Mouse (Mus musculus) thymus, adult 2 months (tissue): ENCODE data around the gene Rbfox3. TPM values are rescaled to one million over a fixed set of nuclear protein-coding genes. Genes with fewer than 3 reads are reported as not detected.

ENCODE experiments used
- DNase-seq: peaks from one replicate; pipeline ENCODE4 v3.0.0; 2021
- H3K27ac ChIP-seq: fragments of 200-500 bp; 2 replicates; pipeline ENCODE4 v1.5.1; 2012; ENCODE audit warnings: low read length, control low read depth; ENCODE audit not compliant: control insufficient read depth, insufficient read depth
- H3K27me3 ChIP-seq: fragments of 200-500 bp; 2 replicates; pipeline ENCODE4 v1.6.1; 2012; ENCODE audit warnings: mild to moderate bottlenecking, low read length, moderate library complexity, mixed read lengths; ENCODE audit not compliant: control insufficient read depth, insufficient read depth
- H3K36me3 ChIP-seq: fragments of 200-500 bp; 2 replicates; pipeline ENCODE4 v1.6.1; 2012; ENCODE audit warnings: mild to moderate bottlenecking, low read length, moderate library complexity; ENCODE audit not compliant: control insufficient read depth, insufficient read depth
- H3K4me1 ChIP-seq: fragments of 200-500 bp; replicated peaks from 2 replicates; pipeline ENCODE4 v1.6.1; 2012; ENCODE audit warnings: low read length; ENCODE audit not compliant: control insufficient read depth, insufficient read depth
- H3K4me3 ChIP-seq: fragments of 200-500 bp; 2 replicates; pipeline ENCODE4 v1.5.1; 2012; ENCODE audit warnings: mild to moderate bottlenecking, low read length, control low read depth, moderate library complexity; ENCODE audit not compliant: control insufficient read depth, insufficient read depth
- CTCF ChIP-seq: fragments of 200-500 bp; IDR thresholded peaks from 2 replicates; pipeline ENCODE4 v1.5.1; 2012; ENCODE audit warnings: mild to moderate bottlenecking, control low read depth, low read length, moderate library complexity, borderline replicate concordance; ENCODE audit not compliant: control insufficient read depth, poor library complexity, insufficient read depth; ENCODE audit errors: extremely low read depth
- POLR2A ChIP-seq: fragments of 200-500 bp; IDR thresholded peaks from 2 replicates; pipeline ENCODE4 v1.6.1; 2012; ENCODE audit warnings: mild to moderate bottlenecking, low read length, control low read depth, moderate library complexity; ENCODE audit not compliant: control insufficient read depth, poor library complexity, insufficient read depth; ENCODE audit errors: extremely low read depth
- WGBS: fragments of 180-500 bp; shearing (Covaris S2); methylation state at CpG from one replicate; pipeline ENCODE4 v1.1.7; 2018; 5-methylcytosine and 5-hydroxymethylcytosine counted together
- polyA plus RNA-seq: library from polyadenylated mRNA; depleted of rRNA; stranded (reverse); fragments of >200 nt; gene quantifications from 2 replicates; pipeline ENCODE4 v1.2.3, GENCODE M21; 2012

Rbfox3 gene
- polyA plus RNA-seq, 1 experiment: 0.50 TPM

- H3K4me1 ChIP-seq: peaks cover 7% of the 10 kb centered on the region
- no peak for DNase-seq
- no peaks in the 10 kb centered on the region for H3K36me3 ChIP-seq
- H3K27ac ChIP-seq: no peak overlapping the region
- no peak overlapping the region for H3K4me3 ChIP-seq
- TF ChIP-seq POLR2A (no peak), CTCF (no peak)
- no peaks in the 10 kb centered on the region for H3K27me3 ChIP-seq
- WGBS: 16% methylated on average over 4 of the region's 4 CpGs
These were observed 356.9 kb downstream of the Rbfox3 start for GRCm38 (mm10) chr11:118554542-118554941.

GRCm38 (mm10) chr11:118553926-118554325 is 357.5 kb downstream of the Rbfox3 start:
- no peaks in the 10 kb centered on the region for H3K36me3 ChIP-seq
- H3K4me3 ChIP-seq: no peak overlapping the region
- no peak for TF ChIP-seq POLR2A
- TF ChIP-seq CTCF: no peak
- no peak for DNase-seq
- no peaks in the 10 kb centered on the region for H3K27me3 ChIP-seq
- no peak overlapping the region for H3K27ac ChIP-seq
- WGBS: 78% methylated on average over 4 of the region's 4 CpGs
- H3K4me1 ChIP-seq: peaks cover 7% of the 10 kb centered on the region

DNA sequence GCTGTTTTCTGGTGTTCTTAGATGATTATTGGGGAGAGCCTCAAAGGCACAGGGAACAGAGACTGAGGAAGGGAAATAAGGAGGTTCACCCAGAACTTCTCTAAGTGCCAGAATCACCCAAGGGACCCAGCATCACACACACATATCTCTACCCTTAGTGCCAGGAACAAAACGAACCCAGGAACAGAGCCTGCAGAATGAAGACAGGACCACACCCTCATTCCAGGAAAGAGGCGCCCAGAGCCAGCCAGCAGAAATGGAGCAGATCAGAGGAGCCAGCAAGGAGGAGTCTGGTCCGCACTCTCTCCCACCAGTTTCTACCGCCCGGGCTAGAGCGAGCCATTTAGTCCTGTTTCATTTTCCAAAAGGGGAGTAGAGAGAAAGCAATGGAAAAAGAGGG is 358.4 kb downstream of the Rbfox3 start:
- whole genome bisulfite sequencing: 77% methylated on average over 6 of the region's 6 CpGs
- no peak for DNase-seq
- Histone ChIP-seq H3K27me3 (no peaks in the 10 kb centered on the region), H3K36me3 (no peaks in the 10 kb centered on the region), H3K4me1 (peaks cover 7% of the 10 kb centered on the region), H3K27ac (no peak overlapping the region), H3K4me3 (no peak overlapping the region)
- TF ChIP-seq POLR2A (no peak), CTCF (no peak)

DNA sequence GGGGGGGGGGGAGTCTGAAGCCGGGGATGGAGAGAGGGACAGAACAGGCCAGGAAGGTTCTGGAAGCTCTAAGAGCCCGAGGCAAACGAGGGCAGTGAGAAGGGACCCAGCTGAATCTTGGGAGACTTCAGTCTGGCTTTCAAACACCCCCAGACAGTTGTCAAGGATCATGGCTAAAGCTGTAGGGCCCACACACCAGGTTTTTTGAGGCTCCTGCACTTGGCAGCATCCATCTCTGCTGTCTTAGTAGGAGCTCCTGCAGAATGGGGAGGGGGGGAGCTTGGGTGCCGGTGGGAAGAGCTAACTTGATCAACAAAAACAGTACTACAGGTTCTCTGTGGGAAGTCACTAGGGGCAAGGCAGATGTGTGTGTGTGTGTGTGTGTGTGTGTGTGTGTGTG is 358.9 kb downstream of the Rbfox3 start:
- TF ChIP-seq CTCF (no peak), POLR2A (no peak)

DNA sequence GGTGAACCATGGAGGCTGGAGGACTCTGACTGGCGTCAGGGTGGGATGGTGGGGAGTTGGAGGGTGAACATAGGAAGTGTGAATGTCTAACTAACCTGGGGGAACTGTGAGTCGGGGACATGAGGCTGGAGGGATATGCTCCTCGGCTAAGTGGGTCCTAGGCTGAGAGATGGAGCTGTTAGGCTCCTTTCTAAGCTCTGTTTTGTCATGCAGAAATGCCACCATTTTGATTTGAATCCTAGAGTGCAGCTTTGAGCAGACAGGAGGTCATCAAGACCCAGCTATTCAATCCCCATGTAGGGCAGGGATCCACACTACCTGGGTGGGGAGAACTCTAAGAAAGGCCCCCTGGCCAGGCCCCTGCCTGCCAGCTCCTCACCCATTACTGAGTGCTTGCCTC is 359.7 kb downstream of the Rbfox3 start:
- no peak overlapping the region for H3K4me3 ChIP-seq
- TF ChIP-seq POLR2A: no peak
- TF ChIP-seq CTCF: no peak
- H3K36me3 ChIP-seq: no peaks in the 10 kb centered on the region
- H3K27me3 ChIP-seq: no peaks in the 10 kb centered on the region
- H3K27ac ChIP-seq: no peak overlapping the region
- 62% methylated on average over 3 of the region's 3 CpGs for WGBS
- H3K4me1 ChIP-seq: peaks cover 7% of the 10 kb centered on the region
- no peak for DNase-seq

More for the DNA sequence above, 358.9 kb downstream of the Rbfox3 start:
- peaks cover 7% of the 10 kb centered on the region for H3K4me1 ChIP-seq
- H3K4me3 ChIP-seq: no peak overlapping the region
- no peak overlapping the region for H3K27ac ChIP-seq
- 85% methylated on average over 3 of the region's 4 CpGs for WGBS
- no peaks in the 10 kb centered on the region for H3K27me3 ChIP-seq
- DNase-seq: no peak
- H3K36me3 ChIP-seq: no peaks in the 10 kb centered on the region

GRCm38 (mm10) chr11:118550773-118551520 is 360.4 kb downstream of the Rbfox3 start:
- no peak overlapping the region for H3K27ac ChIP-seq
- 40% methylated on average over 17 of the region's 17 CpGs for WGBS
- no peaks in the 10 kb centered on the region for H3K36me3 ChIP-seq
- TF ChIP-seq POLR2A (no peak), CTCF (no peak)
- peak; percentile 9 for DNase-seq
- H3K27me3 ChIP-seq: no peaks in the 10 kb centered on the region
- peaks cover 7% of the 10 kb centered on the region for H3K4me1 ChIP-seq
- no peak overlapping the region for H3K4me3 ChIP-seq
